Mouse (Mus musculus) ovary, adult 18-20 months (tissue): ENCODE results near the gene Pex5.

Experiments used
- DNase-seq: peaks from one replicate; pipeline ENCODE4 v3.0.0; 2022; ENCODE audit warnings: low spot score, mixed read lengths

The Pex5 gene

GRCm38 (mm10) chr6:124414927-124415325 is at the start of gene Pex5:
TSS of gene Pex5 (minus strand) at chr6:124415067.
- DNase-seq, result peak; percentile 92

- no peak for DNase-seq
Measured at GRCm38 (mm10) chr6:124463881-124464291, 49.0 kb upstream of the Pex5 start.

- no peak for DNase-seq
Measured at GRCm38 (mm10) chr6:124459388-124459787, 44.5 kb upstream of the Pex5 start.

- no peak for DNase-seq
Measured at GRCm38 (mm10) chr6:124458505-124458904, 43.6 kb upstream of the Pex5 start.

GRCm38 (mm10) chr6:124457827-124458226 is 43.0 kb upstream of the Pex5 start:
- no peak for DNase-seq

GRCm38 (mm10) chr6:124456243-124456642 is 41.4 kb upstream of the Pex5 start:
- no peak for DNase-seq

- DNase-seq, result no peak
Measured at GRCm38 (mm10) chr6:124453756-124454155, 38.9 kb upstream of the Pex5 start.

GRCm38 (mm10) chr6:124451995-124452394 is 37.1 kb upstream of the Pex5 start:
- DNase-seq, result peak; percentile 23

GRCm38 (mm10) chr6:124449668-124450383 is 35.0 kb upstream of the Pex5 start:
- DNase-seq, result no peak

- no peak for DNase-seq
Measured at GRCm38 (mm10) chr6:124448959-124449667, 34.2 kb upstream of the Pex5 start.

GRCm38 (mm10) chr6:124448186-124448852 is 33.5 kb upstream of the Pex5 start:
- no peak for DNase-seq

- no peak for DNase-seq
Measured at GRCm38 (mm10) chr6:124447356-124447755, 32.5 kb upstream of the Pex5 start.

GRCm38 (mm10) chr6:124446459-124446858 is 31.6 kb upstream of the Pex5 start:
- no peak for DNase-seq

- DNase-seq, result no peak
Measured at GRCm38 (mm10) chr6:124446024-124446423, 31.2 kb upstream of the Pex5 start.

- no peak for DNase-seq
Measured at GRCm38 (mm10) chr6:124443338-124443737, 28.5 kb upstream of the Pex5 start.

- DNase-seq, result no peak
Measured at GRCm38 (mm10) chr6:124436245-124436644, 21.4 kb upstream of the Pex5 start.

GRCm38 (mm10) chr6:124435173-124435572 is 20.3 kb upstream of the Pex5 start:
- no peak for DNase-seq

- no peak for DNase-seq
Measured at GRCm38 (mm10) chr6:124433688-124434324, 18.9 kb upstream of the Pex5 start.

- no peak for DNase-seq
Measured at GRCm38 (mm10) chr6:124430784-124431495, 16.1 kb upstream of the Pex5 start.

- DNase-seq, result no peak
Measured at GRCm38 (mm10) chr6:124430379-124430778, 15.5 kb upstream of the Pex5 start.

- DNase-seq, result no peak
Measured at GRCm38 (mm10) chr6:124427791-124428576, 13.1 kb upstream of the Pex5 start.
